Mouse (Mus musculus) embryo, embryonic 10 days (tissue): ENCODE measurements at regions not wholly inside any gene's neighbourhood (a gene's known extent, or its start where the extent isn't known, plus 50 kb on each side); places are given as distances from the start of the nearest gene placed in this dataset.
"Not testable (repeated sequence)": the region's sequence is repeated elsewhere in the genome, so short reads cannot be mapped to it uniquely, and the experiment has no call there.

Experiments
- DNase-seq: peaks from one replicate; pipeline ENCODE4 v3.0.0-alpha.2; 2015; ENCODE audit warnings: low spot score

DNA sequence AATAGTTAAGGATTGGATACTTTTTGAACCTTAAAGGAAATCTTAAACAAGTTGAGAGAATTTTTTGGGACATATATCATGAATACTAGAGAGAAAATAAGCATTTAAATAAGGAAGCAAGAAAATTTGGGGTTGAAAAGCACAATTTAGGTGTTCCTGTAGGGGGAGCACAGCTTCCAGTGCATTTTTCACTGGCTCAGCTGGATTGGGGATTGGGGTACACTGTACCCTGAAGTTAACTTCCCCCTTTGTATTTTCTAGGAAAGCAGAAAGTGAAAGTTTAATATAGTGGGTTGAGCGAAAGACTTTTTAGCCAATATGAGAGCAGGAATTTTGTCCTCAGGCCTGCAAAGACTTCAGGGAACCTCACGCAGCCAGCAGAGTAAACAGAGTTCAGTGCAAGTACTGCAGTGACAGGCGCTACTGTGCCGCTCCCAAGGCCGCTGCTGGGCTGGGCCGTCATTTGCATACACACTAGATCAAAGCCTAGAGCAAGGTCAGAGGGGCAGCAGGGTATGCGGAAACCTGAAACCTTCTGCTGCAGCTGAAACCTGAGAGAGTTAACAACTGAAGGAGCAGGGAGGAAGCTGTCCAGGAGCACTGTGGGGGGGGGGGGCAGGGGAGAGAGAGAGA lies 1111.4 kb downstream of the H2al1n start:
- DNase-seq, result peak; percentile 85

DNA sequence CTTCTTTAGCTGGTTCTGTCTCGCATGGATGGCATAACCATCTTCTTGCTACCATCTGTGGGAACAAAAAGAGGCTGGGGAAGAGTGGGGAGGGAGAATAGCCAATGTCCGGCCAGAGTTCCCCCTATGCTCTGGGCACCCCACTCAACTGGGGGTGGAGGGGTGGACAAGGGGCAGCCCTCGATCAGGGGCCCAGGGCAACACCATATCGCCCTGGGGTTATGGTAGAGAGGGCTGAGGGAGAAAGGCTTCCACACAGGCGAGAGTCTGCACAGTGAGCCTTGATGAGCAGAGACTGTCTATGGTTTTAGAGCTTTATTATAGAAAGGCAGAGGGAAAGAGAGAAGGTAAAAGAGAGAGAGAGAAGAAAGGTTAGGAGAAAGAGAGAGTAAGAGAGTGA lies 1112.0 kb downstream of the H2al1n start:
- DNase-seq, result no peak

DNA sequence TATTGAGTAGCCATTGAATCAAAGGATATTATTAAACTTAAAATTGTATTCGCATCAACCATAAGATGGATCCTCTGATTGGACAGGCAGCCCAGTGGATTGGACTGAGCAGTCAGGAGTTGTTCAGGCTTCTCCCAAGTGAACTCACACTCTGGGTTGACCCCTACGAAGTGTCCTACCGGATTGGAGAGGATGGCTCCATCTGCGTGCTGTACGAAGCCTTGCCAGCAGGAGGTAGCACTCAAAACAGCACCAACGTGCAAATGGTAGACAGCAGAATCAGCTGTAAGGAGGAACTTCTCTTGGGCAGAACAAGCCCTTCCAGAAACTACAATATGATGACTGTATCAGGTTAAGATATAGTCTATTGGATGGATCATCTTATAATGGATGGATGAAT lies 1154.2 kb downstream of the H2al1n start:
- not testable (repeated sequence) for DNase-seq
